Mouse (Mus musculus) small intestine, adult 2 months (tissue): ENCODE data around the gene Cxcr1. TPM values are rescaled to one million over a fixed set of nuclear protein-coding genes. Genes with fewer than 3 reads are reported as not detected.

Source experiments
- H3K27ac ChIP-seq: fragments of 200-500 bp; 2 replicates; pipeline ENCODE4 v1.5.1; 2012; ENCODE audit warnings: low read depth, low read length, control low read depth, inconsistent platforms; ENCODE audit not compliant: insufficient read depth
- H3K27me3 ChIP-seq: fragments of 200-500 bp; 2 replicates; pipeline ENCODE4 v1.6.1; 2012; ENCODE audit warnings: mild to moderate bottlenecking, moderate library complexity, low read length, inconsistent platforms; ENCODE audit not compliant: control insufficient read depth, insufficient read depth
- H3K36me3 ChIP-seq: fragments of 200-500 bp; 2 replicates; pipeline ENCODE4 v1.6.1; 2012; ENCODE audit warnings: mild to moderate bottlenecking, low read length, control low read depth, inconsistent platforms; ENCODE audit not compliant: control insufficient read depth, insufficient read depth
- H3K4me1 ChIP-seq: fragments of 200-500 bp; 2 replicates; pipeline ENCODE4 v1.6.1; 2012; ENCODE audit warnings: low read length, inconsistent platforms, mixed read lengths; ENCODE audit not compliant: control insufficient read depth, insufficient read depth, insufficient read length
- H3K4me3 ChIP-seq: fragments of 200-500 bp; 2 replicates; pipeline ENCODE4 v1.5.1; 2012; ENCODE audit warnings: low read depth, mild to moderate bottlenecking, control low read depth, inconsistent platforms, low read length, moderate library complexity
- CTCF ChIP-seq: fragments of 200-500 bp; IDR thresholded peaks from 2 replicates; pipeline ENCODE4 v1.5.1; 2012; ENCODE audit warnings: low read depth, mild to moderate bottlenecking, control low read depth, inconsistent platforms, low read length, moderate library complexity, mixed read lengths; ENCODE audit not compliant: insufficient replicate concordance, insufficient read length; ENCODE audit errors: extremely low read depth
- POLR2A ChIP-seq: fragments of 200-500 bp; IDR thresholded peaks from 2 replicates; pipeline ENCODE4 v1.6.1; 2012; ENCODE audit warnings: low read depth, mild to moderate bottlenecking, control low read depth, inconsistent platforms, low read length, moderate library complexity
- WGBS: fragments of 180-500 bp; shearing (Covaris S2); methylation state at CpG from one replicate; pipeline ENCODE4 v1.1.7; 2018; 5-methylcytosine and 5-hydroxymethylcytosine counted together
- polyA plus RNA-seq: library from polyadenylated mRNA; depleted of rRNA; stranded (reverse); fragments of >200 nt; gene quantifications from 2 replicates; pipeline ENCODE4 v1.2.3, GENCODE M21; 2012

Cxcr1 gene
- polyA plus RNA-seq, 1 experiment, result not detected

DNA sequence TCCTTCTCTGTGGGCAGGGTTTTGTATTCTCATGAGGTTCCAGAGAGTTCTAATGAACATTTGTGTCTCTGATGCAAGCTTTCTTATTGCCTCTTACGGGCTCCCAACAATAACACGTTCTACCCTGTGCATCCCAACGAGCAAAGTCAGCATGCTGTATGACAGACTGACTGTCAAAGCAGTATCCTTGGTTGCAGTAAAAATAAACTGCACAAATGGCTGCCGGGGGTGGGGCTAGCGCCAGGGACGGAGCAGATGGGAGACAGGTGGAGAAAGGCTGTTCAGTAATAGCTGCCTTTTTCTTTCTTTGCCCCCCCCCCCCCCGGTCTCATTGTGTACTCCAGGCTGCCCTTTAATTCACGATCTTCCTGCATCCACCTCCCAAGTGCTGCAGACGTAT is 13.5 kb upstream of the Cxcr1 start:
- H3K36me3 ChIP-seq, result no peaks in the 10 kb centered on the region
- TF ChIP-seq POLR2A (no peak), CTCF (no peak)
- no peak overlapping the region for H3K27ac ChIP-seq
- no peaks in the 10 kb centered on the region for H3K27me3 ChIP-seq
- no peaks in the 10 kb centered on the region for H3K4me1 ChIP-seq
- WGBS, result 33% methylated on average over 9 of the region's 9 CpGs
- H3K4me3 ChIP-seq, result no peak overlapping the region

DNA sequence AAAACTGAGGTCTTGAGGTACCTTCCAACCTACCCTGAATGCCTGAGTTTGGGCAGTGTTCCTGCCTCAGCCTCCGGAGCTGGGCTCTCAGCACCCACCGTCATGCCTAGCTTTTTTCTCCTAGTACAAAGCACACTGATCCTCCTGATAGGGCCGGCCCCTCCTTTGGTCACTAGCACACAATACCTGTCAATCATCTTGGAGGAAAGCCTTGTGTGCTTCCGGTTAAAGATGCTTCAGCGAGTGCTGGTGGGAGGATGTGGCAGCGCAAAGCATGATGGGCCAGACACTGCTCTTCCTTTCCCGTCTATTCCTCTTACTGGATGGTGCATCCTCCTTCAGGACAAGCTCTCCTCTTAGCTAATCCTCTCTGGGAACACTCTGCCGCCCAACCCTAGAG is 12.2 kb upstream of the Cxcr1 start:
- Histone ChIP-seq H3K27ac (no peak overlapping the region), H3K4me1 (no peaks in the 10 kb centered on the region), H3K36me3 (no peaks in the 10 kb centered on the region), H3K27me3 (no peaks in the 10 kb centered on the region), H3K4me3 (no peak overlapping the region)
- no peak for TF ChIP-seq CTCF
- TF ChIP-seq POLR2A, result no peak
- 88% methylated on average over 8 of the region's 8 CpGs for WGBS

- Histone ChIP-seq H3K27me3 (no peaks in the 10 kb centered on the region), H3K4me1 (no peaks in the 10 kb centered on the region), H3K36me3 (no peaks in the 10 kb centered on the region), H3K4me3 (no peak overlapping the region), H3K27ac (no peak overlapping the region)
- 37% methylated on average over 7 of the region's 7 CpGs for WGBS
- no peak for TF ChIP-seq CTCF
- no peak for TF ChIP-seq POLR2A
Observed at GRCm38 (mm10) chr1:74205881-74206280, 11.4 kb upstream of the Cxcr1 start.

GRCm38 (mm10) chr1:74203457-74203856 is 9.0 kb upstream of the Cxcr1 start:
- Histone ChIP-seq H3K27me3 (no peaks in the 10 kb centered on the region), H3K36me3 (no peaks in the 10 kb centered on the region), H3K27ac (no peak overlapping the region), H3K4me1 (peaks cover 10% of the 10 kb centered on the region), H3K4me3 (no peak overlapping the region)
- TF ChIP-seq CTCF (no peak), POLR2A (no peak)
- 73% methylated on average over 5 of the region's 5 CpGs for WGBS

DNA sequence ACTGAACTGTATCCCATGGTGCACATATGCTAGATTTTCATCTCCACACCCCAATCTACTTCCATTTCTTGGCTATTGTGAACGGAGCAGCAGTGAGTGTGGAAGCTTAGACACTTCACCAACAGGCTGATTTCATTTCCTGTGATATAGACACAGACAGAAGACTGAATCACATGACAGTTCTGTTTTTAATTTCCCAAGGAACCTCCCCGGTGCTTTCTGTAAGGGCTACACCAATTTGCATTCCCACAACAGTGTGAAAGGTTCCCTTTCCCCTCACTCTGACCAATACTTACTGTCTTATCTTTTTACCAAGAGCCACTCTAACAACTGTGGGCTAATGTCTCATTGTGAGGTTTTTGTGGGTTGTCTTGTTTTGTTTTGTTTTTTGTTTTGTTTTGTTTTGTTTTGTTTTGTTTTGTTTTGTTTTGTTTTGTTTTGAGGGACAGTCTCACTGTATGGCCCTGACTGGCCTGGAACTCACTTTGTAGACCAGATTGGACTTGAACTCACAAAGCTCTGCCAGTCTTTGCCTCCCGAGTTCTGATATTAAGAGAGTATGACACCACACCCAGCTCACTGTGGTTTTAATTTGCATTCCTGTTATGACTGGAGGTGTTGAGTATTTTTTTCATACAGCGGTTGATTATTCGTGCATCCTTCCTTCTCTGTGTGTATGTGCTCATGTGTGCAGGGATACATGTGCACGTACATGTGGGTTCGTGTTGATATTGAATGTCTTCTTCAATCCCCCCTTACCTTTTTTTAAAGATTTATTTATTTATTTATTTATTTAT is 6.8 kb upstream of the Cxcr1 start:
- TF ChIP-seq POLR2A, result no peak
- no peak for TF ChIP-seq CTCF
- H3K27ac ChIP-seq, result no peak overlapping the region
- no peaks in the 10 kb centered on the region for H3K36me3 ChIP-seq
- WGBS, result 71% methylated on average over 7 of the region's 7 CpGs
- peaks cover 22% of the 10 kb centered on the region for H3K4me1 ChIP-seq
- no peak overlapping the region for H3K4me3 ChIP-seq
- no peaks in the 10 kb centered on the region for H3K27me3 ChIP-seq

GRCm38 (mm10) chr1:74199046-74199445 is 4.6 kb upstream of the Cxcr1 start:
- 24% methylated on average over 8 of the region's 8 CpGs for WGBS
- Histone ChIP-seq H3K27me3 (no peaks in the 10 kb centered on the region), H3K36me3 (no peaks in the 10 kb centered on the region), H3K4me1 (peaks cover 22% of the 10 kb centered on the region), H3K27ac (no peak overlapping the region), H3K4me3 (no peak overlapping the region)
- no peak for TF ChIP-seq CTCF
- TF ChIP-seq POLR2A, result no peak

GRCm38 (mm10) chr1:74197726-74198470 is 3.5 kb upstream of the Cxcr1 start:
- Histone ChIP-seq H3K27me3 (no peaks in the 10 kb centered on the region), H3K36me3 (no peaks in the 10 kb centered on the region), H3K4me1 (peaks cover 22% of the 10 kb centered on the region), H3K27ac (no peak overlapping the region), H3K4me3 (no peak overlapping the region)
- no peak for TF ChIP-seq CTCF
- TF ChIP-seq POLR2A, result no peak
- 78% methylated on average over 12 of the region's 12 CpGs for WGBS
